ENCODE assay signal across 9 mouse cellular contexts in the genomic region with DNA sequence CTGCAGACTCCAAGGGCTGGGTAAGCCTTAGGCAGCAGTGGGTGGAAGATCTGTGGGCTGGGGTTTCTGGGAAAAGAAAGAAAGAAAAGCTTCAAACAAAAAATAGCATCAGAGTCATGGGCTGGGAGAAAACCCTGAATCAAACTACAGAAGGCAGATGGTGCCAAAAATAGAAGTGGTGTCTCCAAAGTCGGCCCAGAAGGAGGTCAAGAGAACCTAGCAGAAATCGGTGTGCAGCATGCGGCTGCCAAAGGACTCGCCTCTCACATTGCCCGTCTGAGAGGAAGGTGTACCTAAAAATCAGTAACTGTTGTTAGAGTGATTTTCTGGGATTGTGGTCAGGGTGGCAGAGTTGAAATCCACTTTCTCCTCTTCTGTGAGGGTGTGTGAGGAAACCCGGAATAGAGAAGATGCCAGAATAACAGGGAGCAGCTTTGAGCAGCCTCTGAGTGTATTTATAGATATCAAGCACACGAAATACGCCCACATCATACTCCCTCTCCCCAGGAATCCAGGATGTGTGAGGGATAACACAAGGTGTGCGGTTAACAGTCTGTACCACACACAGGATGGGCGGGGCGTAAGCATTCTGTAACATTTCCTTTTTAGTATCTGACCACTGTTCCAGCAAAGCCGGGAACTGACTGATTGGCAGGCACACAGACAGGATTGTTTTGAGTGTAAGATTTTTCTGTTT. TPM values are rescaled to one million over a fixed set of nuclear protein-coding genes. Genes with fewer than 3 reads are reported as not detected.
DNase-seq lines count a peak whose midpoint lies in the region; ATAC-seq and TF ChIP-seq lines count a peak whose summit lies in the region.
"Had no signal": no experiment of that assay in that cellular context is flagged by ENCODE, and none has a peak within 500 bp of the region (broad histone marks: within the 10 kb centered on the region; RNA-seq: fewer than 3 reads in every experiment).

No protein-coding gene starts in this region.

- H3K4me2 ChIP-seq in heart, embryonic 16.5 days (ENCODE audit: low read depth, low read length) = peak overlapping the region; percentile 42
- no peak overlapping the region for H3K4me2 ChIP-seq in forebrain, embryonic 13.5 days

- H3K27me3 ChIP-seq in cerebellum, adult 2 months (ENCODE audit: control insufficient read depth, insufficient read depth, low read length) = no peaks in the 10 kb centered on the region
- H3K27me3 ChIP-seq in heart, embryonic 16.5 days (ENCODE audit: control insufficient read depth, insufficient read depth, low read length) = no peaks in the 10 kb centered on the region
- H3K27me3 ChIP-seq in forebrain, embryonic 13.5 days = no peaks in the 10 kb centered on the region
- H3K27me3 ChIP-seq: CH12.LX had no signal

- H3K4me1 ChIP-seq in cerebellum, adult 2 months (ENCODE audit: control insufficient read depth, insufficient read depth, low read length) = peaks cover 12% of the 10 kb centered on the region; the same call in 1 of the 2 replicates
- peaks cover 9% of the 10 kb centered on the region for H3K4me1 ChIP-seq in heart, embryonic 16.5 days (ENCODE audit: control insufficient read depth, insufficient read depth, low read length)
- no peaks in the 10 kb centered on the region for H3K4me1 ChIP-seq in forebrain, embryonic 13.5 days

- peak overlapping the region; percentile 20 for H3K4me3 ChIP-seq in cerebellum, adult 2 months (replicated peaks; ENCODE audit: insufficient read depth, low read depth, low read length)
- 0 out of 2 replicates have a peak overlapping the region, but pooled peaks have one; percentile 16 for H3K4me3 ChIP-seq in heart, embryonic 16.5 days (ENCODE audit: low read length)
- no peak overlapping the region for H3K4me3 ChIP-seq in forebrain, embryonic 13.5 days

- TF ChIP-seq POLR2A in cerebellum, adult 2 months (IDR thresholded peaks at IDR 0.05; ENCODE audit: borderline replicate concordance, insufficient read depth, low read length) = no peak

- ATAC-seq in heart, embryonic 16.5 days (replicated peaks; ENCODE audit: extremely low read depth, insufficient read depth, low FRiP score) = peak; percentile 82
- no peak for ATAC-seq in forebrain, embryonic 13.5 days

- 8% methylated on average over 12 of the region's 12 CpGs for WGBS in cerebellum, adult 2 months
- WGBS in heart, embryonic 16.5 days = 37% methylated on average over 12 of the region's 12 CpGs
- 89% methylated on average over 12 of the region's 12 CpGs for WGBS in forebrain, embryonic 13.5 days

- H3K9me3 ChIP-seq in heart, embryonic 16.5 days (replicated peaks; ENCODE audit: control insufficient read depth, low read length) = peaks cover 6% of the 10 kb centered on the region
- H3K9me3 ChIP-seq in forebrain, embryonic 13.5 days (replicated peaks) = peaks cover 3% of the 10 kb centered on the region; the same call in 1 of the 2 replicates

- no peak for TF ChIP-seq CTCF in cerebellum, adult 2 months (IDR thresholded peaks at IDR 0.05; ENCODE audit: borderline replicate concordance, insufficient read depth, low read depth, low read length)

- peak; percentile 97 for DNase-seq in heart, adult 11 months
- DNase-seq in heart, postnatal 4 days = no peak
- peak; percentile 46 to 72 for DNase-seq in cerebellum, adult 2 months
- DNase-seq in lung, postnatal 14 days = peak; percentile 39
- no peak for DNase-seq in spleen, adult 12 weeks (ENCODE audit: low spot score)
- DNase-seq in testis, postnatal 14 days (ENCODE audit: low spot score) = no peak

- 0 out of 2 replicates have a peak overlapping the region, but pooled peaks have one; percentile 38 for H3K27ac ChIP-seq in cerebellum, adult 2 months (ENCODE audit: insufficient read depth, low read length)
- peak overlapping the region; percentile 24 for H3K27ac ChIP-seq in heart, embryonic 16.5 days (ENCODE audit: low read length)
- no peak overlapping the region for H3K27ac ChIP-seq in forebrain, embryonic 13.5 days

- 0 out of 2 replicates have a peak overlapping the region, but pooled peaks have one; percentile 12 for H3K9ac ChIP-seq in heart, embryonic 16.5 days (ENCODE audit: low read length)
- H3K9ac ChIP-seq in forebrain, embryonic 13.5 days = no peak overlapping the region

- H3K36me3 ChIP-seq in heart, embryonic 16.5 days (ENCODE audit: control insufficient read depth, insufficient read depth) = no peaks in the 10 kb centered on the region
- H3K36me3 ChIP-seq in forebrain, embryonic 13.5 days (ENCODE audit: poor library complexity, severe bottlenecking) = no peaks in the 10 kb centered on the region

RNA-seq across cellular contexts. Expression of gene Klhl2, which starts 21.8 kb away (rescaled TPM):
- total RNA-seq in heart, postnatal 4 days (2021) = 10 to 100 TPM; 12.1 to 12.6 TPM
- 58.4 and 73.5 TPM in 2 replicates for polyA plus RNA-seq in cerebellum, adult 2 months (2012; rRNA removed)
- 3.6 and 7.5 TPM in 2 replicates for polyA plus RNA-seq in heart, embryonic 16.5 days (2015; fragmentation: Nextera tagmentation; extraction: Ambion mirVana)
- polyA plus RNA-seq in forebrain, embryonic 13.5 days (2015; fragmentation: Nextera tagmentation; extraction: Ambion mirVana) = 12.5 and 13.9 TPM in 2 replicates

Comparison
In these comparisons a context has a peak if more than half of its experiments do, and no peak if none do; other contexts are left out.
1. DNase-seq: peak in heart, adult 11 months (single experiment), cerebellum, adult 2 months (2 of 2) and lung, postnatal 14 days (single experiment); none in heart, postnatal 4 days (single experiment), spleen, adult 12 weeks (single experiment) and testis, postnatal 14 days (single experiment).